34 mouse cellular contexts compared by ENCODE assay signal in genomic region chr13:64378601-64379000, GRCm38 (mm10).
"Had no signal": no experiment of that assay in that cellular context is flagged by ENCODE, and none has a peak within 500 bp of the region (broad histone marks: within the 10 kb centered on the region; RNA-seq: fewer than 3 reads in every experiment).

No protein-coding gene starts in this region.

- H3K27me3 ChIP-seq: heart, embryonic 12.5 days; heart, embryonic 13.5 days; heart, embryonic 15.5 days; hindbrain, embryonic 12.5 days; hindbrain, embryonic 13.5 days; hindbrain, embryonic 15.5 days; intestine, embryonic 15.5 days; kidney, embryonic 15.5 days had no signal

- ATAC-seq: hindbrain, embryonic 16.5 days; hindbrain, postnatal 0 days; inflammation-experienced regulatory T-cells, adult 6 months; intestine, embryonic 15.5 days; intestine, embryonic 16.5 days; intestine, postnatal 0 days had no signal

- H3K9ac ChIP-seq: heart, embryonic 12.5 days; heart, embryonic 13.5 days; heart, embryonic 15.5 days; hindbrain, embryonic 12.5 days; hindbrain, embryonic 13.5 days; hindbrain, embryonic 14.5 days; hindbrain, embryonic 15.5 days; intestine, embryonic 15.5 days; kidney, embryonic 15.5 days had no signal

- H3K36me3 ChIP-seq: heart, embryonic 12.5 days; heart, embryonic 13.5 days; heart, embryonic 15.5 days; hindbrain, embryonic 10.5 days; hindbrain, embryonic 12.5 days; hindbrain, embryonic 13.5 days; hindbrain, embryonic 15.5 days; intestine, embryonic 15.5 days; kidney, embryonic 15.5 days had no signal

- H3K4me3 ChIP-seq: heart, embryonic 12.5 days; heart, embryonic 13.5 days; heart, embryonic 15.5 days; hindbrain, embryonic 10.5 days; hindbrain, embryonic 12.5 days; hindbrain, embryonic 13.5 days; hindbrain, embryonic 15.5 days; intestine, embryonic 15.5 days; kidney, embryonic 15.5 days; layer of hippocampus, adult 2 months; left cerebral cortex, adult 2 months had no signal

- H3K4me2 ChIP-seq: heart, embryonic 12.5 days; heart, embryonic 13.5 days; heart, embryonic 15.5 days; hindbrain, embryonic 12.5 days; hindbrain, embryonic 13.5 days; hindbrain, embryonic 14.5 days; hindbrain, embryonic 15.5 days; intestine, embryonic 15.5 days; kidney, embryonic 15.5 days had no signal

- H3K9me3 ChIP-seq: heart, embryonic 12.5 days; heart, embryonic 13.5 days; heart, embryonic 15.5 days; hindbrain, embryonic 10.5 days; hindbrain, embryonic 12.5 days; hindbrain, embryonic 13.5 days; hindbrain, embryonic 15.5 days; intestine, embryonic 15.5 days; kidney, embryonic 15.5 days had no signal

- H3K4me1 ChIP-seq: hindbrain, embryonic 10.5 days; hindbrain, embryonic 12.5 days; hindbrain, embryonic 13.5 days; hindbrain, embryonic 15.5 days; intestine, embryonic 15.5 days; kidney, embryonic 15.5 days had no signal

- DNase-seq: heart, postnatal 10 days; heart, postnatal 14 days; heart, postnatal 36 days; heart, postnatal 4 days; kidney, adult 11 months; kidney, adult 18-20 months; kidney, adult 2 months; kidney, adult 8-10 months; kidney, adult 9 months; kidney, postnatal 10 days; kidney, postnatal 14 days; kidney, postnatal 25 days; kidney, postnatal 36 days; kidney, postnatal 4 days; layer of hippocampus, adult 9-11 months; layer of hippocampus, postnatal 36 days had no signal

- H3K27ac ChIP-seq: heart, embryonic 13.5 days; heart, embryonic 15.5 days; hindbrain, embryonic 10.5 days; hindbrain, embryonic 12.5 days; hindbrain, embryonic 13.5 days; hindbrain, embryonic 14.5 days; hindbrain, embryonic 15.5 days; hindbrain, postnatal 0 days; intestine, embryonic 15.5 days; kidney, embryonic 15.5 days; kidney, postnatal 0 days; layer of hippocampus, adult 2 months; left cerebral cortex, adult 2 months had no signal
